Mouse (Mus musculus): Measurements from ENCODE around the gene Lhfp.

DNA sequence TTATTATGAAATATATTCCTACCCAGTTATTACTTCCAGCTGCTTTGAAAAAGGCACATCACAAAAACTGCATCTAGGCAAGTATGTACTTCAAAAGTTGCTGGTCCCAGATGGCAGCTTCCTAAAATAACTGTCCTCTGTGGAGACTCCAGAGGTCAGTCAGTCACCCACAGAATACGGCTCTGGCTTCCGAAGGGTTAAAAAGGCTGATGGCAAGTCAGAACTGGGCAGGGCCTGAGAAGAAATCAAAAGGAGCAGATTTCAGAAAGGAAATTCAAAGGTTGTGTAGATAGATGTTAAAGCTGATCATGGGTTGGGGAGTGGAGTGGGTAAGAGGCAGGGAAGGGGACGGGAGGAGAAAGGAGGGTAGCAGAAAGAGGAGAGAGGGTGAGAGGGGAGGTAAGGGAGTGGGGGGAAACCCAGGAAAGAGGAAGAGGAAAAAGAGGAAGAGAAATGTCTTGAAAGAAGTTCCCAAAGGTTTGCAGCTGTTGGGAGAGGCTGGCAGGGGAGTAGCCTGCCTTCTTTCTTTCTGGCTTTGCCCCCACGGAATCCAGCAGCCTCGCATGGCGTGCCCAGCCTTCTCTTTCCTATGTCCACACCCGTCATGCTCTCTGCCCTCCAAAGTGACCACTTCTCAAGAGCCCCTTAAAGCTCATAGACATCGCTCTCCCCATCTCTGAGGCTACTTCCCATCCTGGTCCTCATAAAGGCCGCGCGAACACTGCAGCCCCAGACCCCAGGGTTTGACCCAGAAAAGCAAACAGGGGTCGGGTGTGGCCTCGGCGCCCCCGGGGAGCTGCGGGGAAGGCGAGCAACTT, 526 bp upstream of the Lhfp start:
- TF ChIP-seq CTCF (IDR thresholded peaks at IDR 0.05; ENCODE audit: control insufficient read depth, insufficient read depth, insufficient read length) (no peak), USF1 (IDR thresholded peaks at IDR 0.05; ENCODE audit: low read depth) (no peak), MAX (IDR thresholded peaks at IDR 0.05) (no peak)

Data from C2C12 (cell line).